Mouse (Mus musculus): ENCODE results near the gene Rbpj.
A peak's percentile ranks its signal among the peaks of the same experiment; 100 is the strongest.

Gene Rbpj

DNA sequence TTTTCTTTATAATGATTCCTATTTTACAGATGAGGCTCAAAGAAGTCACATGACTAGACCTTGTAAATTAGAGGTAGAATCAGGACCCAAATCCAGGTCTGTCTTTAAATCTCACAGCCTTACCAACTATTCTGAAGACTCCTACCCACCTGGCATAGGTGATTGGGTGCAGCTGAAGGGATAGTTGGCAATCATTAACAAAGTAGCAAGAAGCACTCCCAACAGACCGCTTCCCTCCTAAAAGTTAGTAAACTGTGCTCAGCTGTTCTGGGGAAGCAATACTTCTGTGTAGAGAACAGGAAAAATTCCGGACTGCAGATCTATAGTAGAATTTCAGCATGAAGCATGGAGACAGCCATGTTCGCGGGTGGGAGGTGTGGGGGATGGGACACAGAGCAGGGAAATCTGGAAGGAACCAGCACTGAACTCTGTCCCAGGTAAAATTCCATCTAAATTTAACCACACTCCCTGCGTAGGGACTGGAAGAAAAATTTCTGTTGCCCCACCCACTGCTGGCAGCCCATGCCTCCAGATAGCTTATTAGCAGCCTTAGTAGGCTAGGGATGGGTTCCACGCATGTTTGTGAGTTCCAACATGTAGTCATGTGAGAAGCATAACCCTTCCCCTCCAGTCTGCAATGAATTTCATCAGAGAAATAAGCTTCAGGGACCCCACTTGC is 3.3 kb downstream of the Rbpj start:
- DNase-seq (ENCODE audit: low spot score) = no peak

DNA sequence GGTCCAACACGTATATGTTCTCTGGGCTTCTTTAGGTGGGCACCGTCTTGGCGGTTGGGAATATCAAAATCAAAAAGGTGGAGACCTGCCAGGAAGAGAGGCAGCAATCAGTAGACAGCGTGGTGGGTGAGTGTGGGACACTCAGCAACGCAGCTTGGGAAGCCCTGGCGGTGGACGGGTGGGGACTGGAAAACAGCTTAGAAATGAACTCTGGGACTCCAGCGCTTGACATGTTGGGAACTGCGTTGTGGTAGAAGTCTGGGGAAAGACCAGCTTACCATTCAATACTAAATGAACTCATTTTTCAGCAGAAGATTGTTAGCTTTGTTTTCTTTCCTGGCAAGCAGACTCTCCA is 3.8 kb downstream of the Rbpj start:
- DNase-seq (ENCODE audit: low spot score) = no peak

DNA sequence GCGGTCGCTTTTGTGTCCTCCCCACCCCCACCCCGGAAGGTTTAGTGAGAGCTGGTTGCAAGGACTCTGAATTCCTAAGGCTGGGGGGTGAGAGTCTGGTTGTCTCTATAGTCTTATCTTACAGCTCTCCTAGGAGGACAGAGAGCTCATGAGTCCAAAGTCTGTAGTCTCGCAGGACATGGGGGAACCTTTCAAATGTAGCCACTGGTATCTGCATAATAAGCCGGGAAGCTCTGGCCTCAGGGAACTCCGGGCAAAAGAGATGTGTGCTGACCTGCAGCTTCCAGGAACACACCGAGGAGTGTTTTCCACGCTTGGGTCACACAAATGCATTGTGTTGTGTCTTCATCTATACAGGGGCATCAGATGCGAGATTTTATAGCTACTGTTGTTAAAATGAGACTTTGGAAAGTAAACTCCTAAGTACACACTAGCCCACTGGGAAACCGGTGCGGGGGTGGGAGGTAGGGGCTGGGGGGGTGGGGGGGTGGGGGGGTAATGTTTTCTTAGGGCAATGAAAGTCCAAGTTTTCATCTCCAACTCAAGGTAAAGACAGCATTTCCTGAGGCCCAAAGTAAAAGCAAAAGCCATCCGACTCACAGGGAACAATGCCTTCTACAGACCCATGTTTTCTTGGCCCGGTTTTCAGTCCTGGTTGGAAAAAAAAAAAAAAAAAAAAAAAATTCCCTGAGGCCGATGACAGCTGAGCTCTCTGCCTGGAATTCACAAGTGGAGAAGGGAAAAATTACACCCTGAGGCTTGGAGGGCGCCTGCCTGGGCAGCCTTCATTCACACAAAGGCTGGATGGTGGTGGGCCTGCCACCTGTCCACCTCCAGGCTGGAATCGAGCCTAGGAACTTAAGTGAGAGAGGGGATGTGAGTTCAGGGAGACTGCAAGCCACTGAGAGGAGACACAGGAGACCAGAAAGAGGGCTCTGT is 4.5 kb downstream of the Rbpj start:
- peak; percentile 19 for DNase-seq (ENCODE audit: low spot score)

DNA sequence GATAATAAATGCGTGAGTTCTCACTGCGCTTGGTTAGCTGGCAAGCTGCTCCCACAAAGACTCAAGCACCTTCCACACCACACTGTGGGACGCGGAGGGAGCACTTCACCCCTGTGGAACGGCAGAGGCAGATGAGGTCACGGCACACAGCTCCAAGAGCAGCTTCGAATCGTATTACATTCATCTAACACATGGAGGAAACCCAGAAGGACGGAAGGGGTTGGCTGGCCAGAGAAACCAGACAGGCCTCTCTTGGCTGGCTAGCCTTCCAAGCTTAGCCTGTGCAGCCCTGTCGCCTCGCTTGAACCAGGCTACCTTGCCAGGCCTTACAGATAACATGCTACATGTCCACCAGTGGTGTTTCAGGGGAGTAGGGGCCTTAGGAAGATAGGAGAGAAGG is 6.5 kb downstream of the Rbpj start:
- no peak for DNase-seq (ENCODE audit: low spot score)

DNA sequence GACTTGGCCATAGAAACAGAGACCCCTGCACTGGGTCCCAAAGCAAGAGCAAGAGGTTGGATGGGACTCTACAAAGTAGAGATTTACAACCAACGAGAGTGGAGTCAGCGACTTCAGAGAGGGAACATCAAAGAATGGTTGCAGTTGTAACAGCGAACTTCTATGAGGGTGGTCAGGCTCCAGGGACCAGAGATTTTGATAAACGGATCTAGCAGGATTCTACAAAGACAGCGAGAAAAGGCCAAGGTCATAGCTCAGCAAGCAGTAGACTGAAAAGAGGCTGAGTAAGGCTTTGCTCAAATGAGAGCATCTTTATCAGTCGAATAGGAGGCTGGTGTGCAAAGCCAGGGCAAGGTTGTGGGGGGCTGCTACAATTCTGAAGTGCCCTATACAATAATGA is 13.2 kb downstream of the Rbpj start:
- no peak for DNase-seq (ENCODE audit: low spot score)

GRCm38 (mm10) chr5:53479891-53480290 is 13.9 kb downstream of the Rbpj start:
- DNase-seq (ENCODE audit: low spot score) = no peak

GRCm38 (mm10) chr5:53481021-53481420 is 15.1 kb downstream of the Rbpj start:
- DNase-seq (ENCODE audit: low spot score) = no peak

- no peak for DNase-seq (ENCODE audit: low spot score)
Measured at GRCm38 (mm10) chr5:53485069-53485628, 19.2 kb downstream of the Rbpj start.

DNA sequence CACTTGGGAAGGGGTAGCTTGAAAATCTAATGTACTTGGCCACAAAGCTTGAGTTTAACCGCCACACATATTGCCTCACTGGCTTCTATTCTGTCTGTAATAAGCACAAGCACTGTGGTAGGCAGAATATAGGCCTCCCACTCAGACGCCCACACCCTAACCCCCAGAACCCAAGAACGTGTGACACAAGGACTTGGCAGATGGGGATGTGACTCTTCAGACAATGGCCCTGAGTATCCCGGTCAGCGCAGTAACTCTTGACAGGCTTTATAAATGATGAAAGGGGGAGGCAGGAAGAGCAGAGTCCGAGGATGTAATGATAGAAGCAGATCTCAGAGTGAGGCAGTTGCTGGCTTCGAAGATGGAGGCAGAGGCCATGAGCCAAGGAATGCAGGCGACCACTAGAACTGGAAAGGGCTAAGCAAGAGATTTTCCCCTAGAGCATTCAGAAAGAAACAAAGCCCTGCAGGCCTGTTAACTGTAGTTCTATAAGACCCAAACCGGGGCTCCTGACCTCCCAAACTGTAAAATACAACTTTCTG is 20.1 kb downstream of the Rbpj start:
- DNase-seq (ENCODE audit: low spot score) = no peak

DNA sequence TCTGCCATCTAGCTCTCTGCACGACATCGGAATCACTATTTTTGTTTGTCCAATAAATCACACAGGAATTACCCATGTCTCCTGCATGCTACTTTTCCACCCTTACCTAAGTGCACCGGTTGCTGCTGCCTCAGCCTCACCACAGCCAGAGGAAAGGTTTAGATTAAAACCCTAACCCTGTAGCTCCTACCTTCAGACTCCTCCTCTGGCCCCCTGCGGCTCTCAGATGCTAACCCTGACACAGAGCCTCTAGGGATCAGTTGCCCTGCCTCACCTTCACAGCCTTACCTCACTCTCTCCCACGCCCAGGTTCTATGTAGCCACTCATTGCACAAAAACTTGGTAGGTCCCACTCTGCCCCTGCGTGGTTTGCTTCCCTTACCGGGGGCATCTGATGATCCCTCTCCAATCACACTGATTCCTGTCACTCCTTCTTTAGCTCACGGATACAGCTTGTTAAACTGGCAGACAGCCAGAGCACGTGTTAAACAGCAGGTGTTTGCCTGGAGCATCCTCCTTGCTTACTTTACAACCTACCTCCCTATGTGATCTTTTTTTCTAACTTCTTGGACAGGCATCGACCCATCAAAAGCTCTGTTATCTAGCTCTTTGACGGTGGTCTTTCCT is 21.1 kb downstream of the Rbpj start:
- no peak for DNase-seq (ENCODE audit: low spot score)

DNA sequence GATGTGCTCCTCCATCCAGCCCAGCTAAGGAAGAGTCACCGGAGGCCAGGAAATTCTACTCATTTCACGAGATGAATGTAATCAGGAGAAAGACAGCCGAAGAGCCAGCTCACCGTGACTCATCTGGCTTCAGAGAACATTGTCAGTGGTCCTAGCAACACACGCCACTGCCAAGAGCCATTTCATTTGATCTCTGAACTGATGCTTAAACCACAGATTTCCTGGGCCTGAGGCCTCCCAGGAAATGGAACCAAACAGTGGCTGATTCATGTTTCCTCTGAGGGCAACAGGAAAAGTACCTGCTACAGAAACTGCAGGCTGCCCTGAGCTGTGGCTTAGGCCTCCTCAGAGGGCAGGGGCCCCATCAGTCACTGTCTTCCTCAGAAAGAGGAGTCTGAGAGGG is 24.7 kb downstream of the Rbpj start:
- peak; percentile 49 for DNase-seq (ENCODE audit: low spot score)

GRCm38 (mm10) chr5:53493756-53494155 is 27.8 kb downstream of the Rbpj start:
- DNase-seq (ENCODE audit: low spot score) = no peak

DNA sequence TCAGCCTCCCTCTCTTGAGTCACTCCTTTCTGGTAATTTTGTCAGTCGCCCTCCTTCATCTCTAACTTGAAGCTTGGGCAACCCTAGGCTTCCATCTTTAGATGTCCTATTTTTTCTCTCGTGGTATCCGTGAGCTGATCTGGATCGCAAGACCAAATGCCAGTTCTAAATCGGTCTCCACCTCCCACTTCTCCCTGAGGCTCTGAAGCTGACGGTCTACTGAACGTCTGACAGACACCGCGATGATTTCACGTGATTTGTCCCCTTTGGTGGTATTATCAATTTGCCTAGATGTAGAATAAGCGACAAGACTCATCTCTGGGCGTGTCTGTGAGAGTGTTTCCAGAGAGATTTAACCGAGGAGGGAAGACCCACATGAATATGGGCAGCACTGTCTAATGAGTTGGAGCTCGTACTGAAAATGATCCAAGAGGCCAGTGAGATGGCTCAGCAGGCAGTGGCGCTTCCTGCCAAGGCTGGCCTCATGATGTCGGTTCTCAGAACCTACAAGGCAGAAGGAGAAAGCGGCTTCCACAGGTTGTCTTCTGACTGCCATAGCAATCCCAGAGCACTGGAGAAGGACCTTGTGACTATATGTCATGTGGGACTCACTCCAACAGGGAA is 28.7 kb downstream of the Rbpj start:
- no peak for DNase-seq (ENCODE audit: low spot score)

GRCm38 (mm10) chr5:53496846-53497549 is 31.0 kb downstream of the Rbpj start:
- DNase-seq (ENCODE audit: low spot score) = no peak

GRCm38 (mm10) chr5:53499571-53499970 is 33.6 kb downstream of the Rbpj start:
- no peak for DNase-seq (ENCODE audit: low spot score)

DNA sequence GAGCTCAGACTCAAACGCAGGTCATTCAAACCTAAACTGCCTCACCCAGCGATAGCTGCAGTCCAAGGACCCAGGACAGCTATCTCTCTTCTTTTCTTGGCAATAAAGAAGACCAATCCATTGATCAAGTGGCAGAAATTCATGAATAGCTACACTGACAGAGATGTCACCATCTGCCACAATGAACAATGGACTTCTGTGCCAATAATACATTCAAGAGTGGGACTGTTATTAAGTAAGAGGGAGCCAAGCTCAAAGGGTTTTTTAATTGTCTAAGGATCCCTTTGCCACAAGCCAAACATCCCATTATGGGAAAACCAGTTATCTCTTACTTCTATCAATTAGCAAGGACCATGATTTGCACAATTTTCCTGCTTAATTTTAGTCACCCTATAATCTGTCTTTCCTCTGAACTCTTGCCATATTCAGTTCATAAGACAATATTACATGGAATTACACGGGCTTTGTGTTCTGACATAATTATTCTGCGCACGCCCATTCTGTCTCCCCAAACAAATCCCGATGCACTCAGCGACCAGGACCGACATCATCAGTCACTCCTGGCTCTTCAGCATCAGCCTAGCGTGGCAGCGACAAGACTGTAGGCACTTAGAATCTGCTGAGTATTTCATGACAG is 34.7 kb downstream of the Rbpj start:
- no peak for DNase-seq (ENCODE audit: low spot score)

GRCm38 (mm10) chr5:53503261-53503660 is 37.3 kb downstream of the Rbpj start:
- DNase-seq (ENCODE audit: low spot score) = no peak

DNA sequence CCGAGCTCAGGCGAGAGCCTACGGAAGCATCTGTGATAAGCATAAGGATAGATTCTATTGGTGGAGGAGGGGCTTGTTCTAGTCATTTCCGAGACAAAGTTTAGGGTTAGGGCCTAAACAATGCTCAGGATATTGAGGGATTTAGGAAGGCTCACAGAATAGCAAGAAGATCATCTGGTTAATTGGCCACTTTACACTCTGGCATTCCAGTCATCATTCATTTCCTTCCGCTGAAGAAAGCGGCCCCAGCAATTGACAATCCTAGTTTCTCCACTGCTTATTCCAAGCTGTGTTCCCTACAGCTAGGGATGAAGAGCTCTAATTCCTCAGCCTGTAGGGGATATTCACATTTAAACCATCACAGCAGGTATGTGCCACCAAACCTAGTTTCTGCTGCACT is 39.8 kb downstream of the Rbpj start:
- DNase-seq (ENCODE audit: low spot score) = no peak

- DNase-seq (ENCODE audit: low spot score) = no peak
Measured at GRCm38 (mm10) chr5:53507371-53507770, 41.4 kb downstream of the Rbpj start.

DNA sequence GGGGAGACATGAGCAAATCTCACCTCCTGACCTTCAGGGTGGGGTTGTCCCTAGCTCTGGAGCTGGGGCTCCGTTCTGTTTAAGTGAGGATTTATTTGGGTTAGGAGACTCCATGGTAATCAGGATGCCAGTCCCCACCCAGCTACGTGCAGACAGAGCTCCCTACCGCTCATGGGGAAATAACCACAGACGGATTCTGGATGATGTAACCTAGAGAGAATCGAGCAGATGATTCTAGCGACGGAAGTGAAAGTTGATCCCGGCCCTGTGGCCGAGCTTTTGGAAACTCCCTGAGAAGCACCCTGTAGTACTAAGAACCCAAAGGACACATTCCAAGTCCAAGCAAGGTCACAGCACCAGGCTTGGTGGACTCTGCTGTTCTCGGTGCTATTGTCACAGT is 43.5 kb downstream of the Rbpj start:
- no peak for DNase-seq (ENCODE audit: low spot score)

DNA sequence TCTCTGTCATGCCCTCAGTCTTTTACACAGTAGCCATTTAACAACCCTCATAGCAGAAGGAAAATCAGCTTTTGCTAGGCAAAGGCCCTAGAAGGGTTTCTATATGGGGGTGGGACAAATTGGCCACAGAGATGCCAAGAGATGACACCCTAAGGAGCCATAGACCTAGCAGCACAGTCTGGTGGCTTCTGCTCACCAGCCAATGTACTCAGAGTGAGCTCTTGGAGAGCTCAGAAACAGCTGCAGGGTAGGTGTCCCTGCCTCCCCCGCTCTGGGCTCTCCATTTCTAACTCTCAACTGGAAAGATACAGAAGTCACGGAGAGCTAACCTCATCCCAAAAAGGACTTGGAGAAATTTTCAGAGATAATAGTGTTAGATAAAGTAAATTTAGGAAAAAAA is 44.0 kb downstream of the Rbpj start:
- no peak for DNase-seq (ENCODE audit: low spot score)

Measured in embryo, embryonic 10 days (tissue).